Mouse (Mus musculus): ENCODE measurements at regions not wholly inside any gene's neighbourhood (a gene's known extent, or its start where the extent isn't known, plus 50 kb on each side); places are given as distances from the start of the nearest gene placed in this dataset.

GRCm38 (mm10) chr2:147791434-147791833 is 255.3 kb downstream of the Foxa2 start:
- Histone ChIP-seq H3K4me1 (no peaks in the 10 kb centered on the region), H3K27ac (replicated peaks) (no peak overlapping the region), H3K9me3 (replicated peaks) (no peaks in the 10 kb centered on the region), H3K9ac (no peak overlapping the region), H3K27me3 (peaks cover 8% of the 10 kb centered on the region; the same call in 1 of the 2 replicates), H3K4me3 (replicated peaks) (no peak overlapping the region), H3K36me3 (no peaks in the 10 kb centered on the region), H3K4me2 (replicated peaks) (no peak overlapping the region)
- ATAC-seq (ENCODE audit: insufficient number of reproducible peaks, low FRiP score, low TSS enrichment, low read depth): no peak
- WGBS: 75% methylated on average over 8 of the region's 8 CpGs

- Histone ChIP-seq H3K4me2 (replicated peaks) (no peak overlapping the region), H3K27ac (replicated peaks) (no peak overlapping the region), H3K9ac (no peak overlapping the region), H3K4me3 (replicated peaks) (no peak overlapping the region), H3K27me3 (peaks cover 8% of the 10 kb centered on the region; the same call in 1 of the 2 replicates), H3K9me3 (replicated peaks) (no peaks in the 10 kb centered on the region), H3K36me3 (no peaks in the 10 kb centered on the region), H3K4me1 (no peaks in the 10 kb centered on the region)
- 70% methylated on average over 1 of the region's 1 CpGs for WGBS
- no peak; the same call in 1 of the 2 replicates for ATAC-seq (ENCODE audit: insufficient number of reproducible peaks, low FRiP score, low TSS enrichment, low read depth)
These were observed 256.9 kb downstream of the Foxa2 start for GRCm38 (mm10) chr2:147789877-147790276.

GRCm38 (mm10) chr2:147789268-147789667 is 257.5 kb downstream of the Foxa2 start:
- no peaks in the 10 kb centered on the region for H3K36me3 ChIP-seq
- WGBS: 1% methylated on average over 3 of the region's 3 CpGs
- H3K9ac ChIP-seq: no peak overlapping the region
- H3K9me3 ChIP-seq (replicated peaks): no peaks in the 10 kb centered on the region
- no peak overlapping the region for H3K27ac ChIP-seq (replicated peaks)
- H3K4me1 ChIP-seq: no peaks in the 10 kb centered on the region
- H3K4me3 ChIP-seq (replicated peaks): no peak overlapping the region
- H3K27me3 ChIP-seq: peaks cover 8% of the 10 kb centered on the region; the same call in 1 of the 2 replicates
- ATAC-seq (ENCODE audit: insufficient number of reproducible peaks, low FRiP score, low TSS enrichment, low read depth): no peak
- no peak overlapping the region for H3K4me2 ChIP-seq (replicated peaks)

GRCm38 (mm10) chr2:147788001-147788400 is 258.8 kb downstream of the Foxa2 start:
- no peak overlapping the region for H3K4me2 ChIP-seq (replicated peaks)
- H3K4me3 ChIP-seq (replicated peaks): no peak overlapping the region
- 69% methylated on average over 3 of the region's 3 CpGs for WGBS
- H3K9me3 ChIP-seq (replicated peaks): no peaks in the 10 kb centered on the region
- peaks cover 8% of the 10 kb centered on the region; the same call in 1 of the 2 replicates for H3K27me3 ChIP-seq
- no peak overlapping the region for H3K9ac ChIP-seq
- no peaks in the 10 kb centered on the region for H3K36me3 ChIP-seq
- no peak for ATAC-seq (ENCODE audit: insufficient number of reproducible peaks, low FRiP score, low TSS enrichment, low read depth)
- no peaks in the 10 kb centered on the region for H3K4me1 ChIP-seq
- no peak overlapping the region for H3K27ac ChIP-seq (replicated peaks)

GRCm38 (mm10) chr2:147782496-147782895 is 264.3 kb downstream of the Foxa2 start:
- WGBS: 91% methylated on average over 2 of the region's 2 CpGs
- Histone ChIP-seq H3K9me3 (replicated peaks) (no peaks in the 10 kb centered on the region), H3K27ac (replicated peaks) (no peak overlapping the region), H3K4me1 (no peaks in the 10 kb centered on the region), H3K4me3 (replicated peaks) (no peak overlapping the region), H3K9ac (no peak overlapping the region), H3K4me2 (replicated peaks) (no peak overlapping the region), H3K27me3 (0 out of 2 replicates have a peak, but pooled peaks cover 3% of the 10 kb centered on the region), H3K36me3 (no peaks in the 10 kb centered on the region)
- ATAC-seq (ENCODE audit: insufficient number of reproducible peaks, low FRiP score, low TSS enrichment, low read depth): no peak

- 72% methylated on average over 2 of the region's 2 CpGs for WGBS
- ATAC-seq (ENCODE audit: insufficient number of reproducible peaks, low FRiP score, low TSS enrichment, low read depth): no peak
- no peak overlapping the region for H3K9ac ChIP-seq
These were observed 270.5 kb downstream of the Foxa2 start for GRCm38 (mm10) chr2:147776316-147776715.

GRCm38 (mm10) chr2:147772579-147772978 is 274.2 kb downstream of the Foxa2 start:
- no peak overlapping the region for H3K4me3 ChIP-seq (replicated peaks)
- 40% methylated on average over 1 of the region's 1 CpGs for WGBS
- no peaks in the 10 kb centered on the region for H3K36me3 ChIP-seq
- ATAC-seq (ENCODE audit: insufficient number of reproducible peaks, low FRiP score, low TSS enrichment, low read depth): no peak
- H3K9me3 ChIP-seq (replicated peaks): no peaks in the 10 kb centered on the region
- no peaks in the 10 kb centered on the region for H3K27me3 ChIP-seq
- H3K27ac ChIP-seq (replicated peaks): no peak overlapping the region
- H3K9ac ChIP-seq: no peak overlapping the region
- no peaks in the 10 kb centered on the region for H3K4me1 ChIP-seq
- no peak overlapping the region for H3K4me2 ChIP-seq (replicated peaks)

More at GRCm38 (mm10) chr2:147776316-147776715, 270.5 kb downstream of the Foxa2 start:
- Histone ChIP-seq H3K9me3 (replicated peaks) (no peaks in the 10 kb centered on the region), H3K4me3 (replicated peaks) (no peak overlapping the region), H3K27me3 (no peaks in the 10 kb centered on the region), H3K27ac (replicated peaks) (no peak overlapping the region), H3K4me2 (replicated peaks) (no peak overlapping the region), H3K4me1 (no peaks in the 10 kb centered on the region), H3K36me3 (no peaks in the 10 kb centered on the region)

GRCm38 (mm10) chr2:147753089-147753488 is 293.7 kb downstream of the Foxa2 start:
- Histone ChIP-seq H3K4me2 (replicated peaks) (no peak overlapping the region), H3K36me3 (no peaks in the 10 kb centered on the region), H3K27ac (replicated peaks) (no peak overlapping the region), H3K4me1 (no peaks in the 10 kb centered on the region), H3K9ac (no peak overlapping the region), H3K9me3 (replicated peaks) (no peaks in the 10 kb centered on the region), H3K27me3 (0 out of 2 replicates have a peak, but pooled peaks cover 3% of the 10 kb centered on the region), H3K4me3 (replicated peaks) (no peak overlapping the region)
- 59% methylated on average over 2 of the region's 2 CpGs for WGBS
- no peak for ATAC-seq (ENCODE audit: insufficient number of reproducible peaks, low FRiP score, low TSS enrichment, low read depth)

- 76% methylated on average over 3 of the region's 3 CpGs for WGBS
These were observed 294.9 kb downstream of the Foxa2 start for GRCm38 (mm10) chr2:147751831-147752230.

GRCm38 (mm10) chr2:147748006-147748405 is 298.8 kb downstream of the Foxa2 start:
- no peaks in the 10 kb centered on the region for H3K9me3 ChIP-seq (replicated peaks)
- H3K9ac ChIP-seq: no peak overlapping the region
- no peaks in the 10 kb centered on the region for H3K36me3 ChIP-seq
- no peak overlapping the region for H3K4me2 ChIP-seq (replicated peaks)
- no peak overlapping the region for H3K4me3 ChIP-seq (replicated peaks)
- 40% methylated on average over 4 of the region's 4 CpGs for WGBS
- no peak overlapping the region for H3K27ac ChIP-seq (replicated peaks)
- H3K27me3 ChIP-seq: no peaks in the 10 kb centered on the region
- H3K4me1 ChIP-seq: no peaks in the 10 kb centered on the region
- no peak for ATAC-seq (ENCODE audit: insufficient number of reproducible peaks, low FRiP score, low TSS enrichment, low read depth)

More at GRCm38 (mm10) chr2:147751831-147752230, 294.9 kb downstream of the Foxa2 start:
- Histone ChIP-seq H3K9ac (no peak overlapping the region), H3K9me3 (replicated peaks) (no peaks in the 10 kb centered on the region), H3K4me2 (replicated peaks) (no peak overlapping the region), H3K4me1 (no peaks in the 10 kb centered on the region), H3K4me3 (replicated peaks) (no peak overlapping the region), H3K27ac (replicated peaks) (no peak overlapping the region), H3K36me3 (no peaks in the 10 kb centered on the region), H3K27me3 (no peaks in the 10 kb centered on the region)
- ATAC-seq (ENCODE audit: insufficient number of reproducible peaks, low FRiP score, low TSS enrichment, low read depth): no peak

GRCm38 (mm10) chr2:147743908-147744307 is 302.9 kb downstream of the Foxa2 start:
- 87% methylated on average over 2 of the region's 2 CpGs for WGBS
- no peak overlapping the region for H3K4me3 ChIP-seq (replicated peaks)
- no peak overlapping the region for H3K27ac ChIP-seq (replicated peaks)
- H3K36me3 ChIP-seq: no peaks in the 10 kb centered on the region
- no peak overlapping the region for H3K4me2 ChIP-seq (replicated peaks)
- H3K4me1 ChIP-seq: no peaks in the 10 kb centered on the region
- no peak for ATAC-seq (ENCODE audit: insufficient number of reproducible peaks, low FRiP score, low TSS enrichment, low read depth)
- no peak overlapping the region for H3K9ac ChIP-seq
- H3K9me3 ChIP-seq (replicated peaks): no peaks in the 10 kb centered on the region
- H3K27me3 ChIP-seq: no peaks in the 10 kb centered on the region

- H3K9ac ChIP-seq: no peak overlapping the region
- no peak overlapping the region for H3K4me3 ChIP-seq (replicated peaks)
- no peaks in the 10 kb centered on the region for H3K9me3 ChIP-seq (replicated peaks)
- H3K36me3 ChIP-seq: no peaks in the 10 kb centered on the region
- no peaks in the 10 kb centered on the region for H3K27me3 ChIP-seq
- 28% methylated on average over 10 of the region's 10 CpGs for WGBS
- no peak overlapping the region for H3K27ac ChIP-seq (replicated peaks)
- no peak for ATAC-seq (ENCODE audit: insufficient number of reproducible peaks, low FRiP score, low TSS enrichment, low read depth)
- H3K4me2 ChIP-seq (replicated peaks): no peak overlapping the region
- no peaks in the 10 kb centered on the region for H3K4me1 ChIP-seq
These were observed 308.4 kb downstream of the Foxa2 start for GRCm38 (mm10) chr2:147738307-147738872.

All from embryonic facial prominence, embryonic 15.5 days (tissue).